Mouse (Mus musculus) gastrocnemius, postnatal 36 days (tissue): ENCODE data around the gene Smndc1. TPM values are rescaled to one million over a fixed set of nuclear protein-coding genes. Genes with fewer than 3 reads are reported as not detected.

Experiments
- DNase-seq, 2 experiments: peaks; one replicate each; pipeline ENCODE4 v3.0.0; 2022
- intact Hi-C: fragments of 180-260 bp; cut with DNase I; formaldehyde crosslinking; loops from one replicate; pipeline ENCODE4 v1.15.1; 2025
- long read RNA-seq, 2 experiments: library from polyadenylated mRNA; stranded (forward); transcript quantifications; one replicate each; pipeline ENCODE4 v2.0.0; 2021
- total RNA-seq, 2 experiments: library from RNA; stranded (reverse); gene quantifications; 2 replicates each; pipeline ENCODE4 v1.2.3; 2021

The Smndc1 gene
- 10 to 100 TPM; 20.9 to 25.2 TPM for total RNA-seq
- long read RNA-seq, experiment 1, partial matches to known transcripts = 1 of 3 reads
- long read RNA-seq, experiment 1, other reads (novel, unspliced or antisense) = 0 of 3 reads
- long read RNA-seq, experiment 2, transcript Smndc1-201 (6 exons, 1,948 nt) = major isoform, 5 of 11 reads
- long read RNA-seq, experiment 2, partial matches to known transcripts = 2 of 11 reads
- long read RNA-seq, experiment 2, other reads (novel, unspliced or antisense) = 2 of 11 reads

DNA sequence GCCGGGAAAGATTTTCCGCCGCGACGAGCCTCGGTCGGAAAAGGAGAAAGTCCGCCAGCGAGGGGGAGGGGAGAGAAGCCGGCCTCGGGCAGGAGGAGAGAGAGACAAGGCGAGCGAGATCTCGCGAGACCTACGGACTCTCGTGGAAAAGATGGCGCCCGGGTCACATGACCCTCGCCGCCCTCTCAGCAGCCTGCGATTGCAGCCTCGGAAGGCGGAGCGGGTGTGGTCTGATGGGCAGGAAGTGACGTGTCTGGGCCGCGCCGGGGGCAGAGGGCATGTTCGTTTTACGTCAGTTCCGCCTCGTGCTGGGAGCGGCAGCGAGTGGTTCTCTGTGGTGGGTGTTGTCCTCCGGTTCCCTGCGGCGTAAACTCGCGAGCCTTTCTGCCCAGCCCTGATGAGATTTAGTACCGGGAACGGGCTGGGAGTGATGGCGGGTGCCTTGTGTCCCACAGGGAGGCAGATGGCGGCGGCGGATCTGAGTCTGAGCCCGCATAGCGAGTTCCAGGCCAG is at the start of gene Smndc1:
Smndc1 (minus strand) TSS at position 84 of the 513 bp plus-strand sequence.
- peak; percentile 97 to 99 for DNase-seq
- intact Hi-C loops = no loop called here

DNA sequence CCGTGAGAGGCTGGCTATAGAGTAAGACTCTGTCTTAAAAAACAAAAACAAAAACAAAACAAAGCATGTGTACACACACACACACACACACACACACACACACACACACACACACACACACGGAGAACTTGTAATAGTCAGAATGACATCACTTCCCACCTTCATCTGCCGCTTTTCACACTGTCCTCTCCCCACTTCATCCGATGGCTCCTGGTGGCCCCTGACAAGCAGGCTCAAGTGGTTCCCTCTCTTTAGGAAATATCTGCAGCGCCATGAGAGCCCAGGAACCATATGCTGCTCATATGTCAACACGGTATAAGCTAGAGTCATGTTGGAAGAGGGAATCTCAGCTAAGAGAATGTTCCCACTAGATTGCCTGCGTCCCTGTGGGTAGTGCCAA is 49.0 kb upstream of the Smndc1 start:
- DNase-seq = no peak
- intact Hi-C loops = no loop called here

DNA sequence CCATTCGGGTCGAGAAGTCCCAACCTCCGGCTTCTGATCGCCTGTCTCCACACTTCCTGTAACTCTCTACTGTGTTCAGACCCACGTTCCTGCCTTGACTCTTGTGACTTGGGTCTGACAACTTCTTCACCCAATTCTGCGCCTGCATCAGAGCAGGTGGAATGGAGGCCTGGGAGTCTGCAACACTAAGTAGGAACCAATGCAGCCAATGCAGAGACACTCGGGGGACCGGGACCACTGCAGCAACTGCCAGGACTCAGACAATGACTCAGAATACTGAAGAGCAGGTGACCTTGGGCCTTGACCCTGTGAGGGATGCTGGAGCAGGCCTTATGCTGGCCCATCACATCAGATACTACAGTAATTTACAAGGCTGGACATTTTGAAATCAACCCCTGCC is 47.6 kb upstream of the Smndc1 start:
- intact Hi-C loops = no loop called here
- DNase-seq = no peak

DNA sequence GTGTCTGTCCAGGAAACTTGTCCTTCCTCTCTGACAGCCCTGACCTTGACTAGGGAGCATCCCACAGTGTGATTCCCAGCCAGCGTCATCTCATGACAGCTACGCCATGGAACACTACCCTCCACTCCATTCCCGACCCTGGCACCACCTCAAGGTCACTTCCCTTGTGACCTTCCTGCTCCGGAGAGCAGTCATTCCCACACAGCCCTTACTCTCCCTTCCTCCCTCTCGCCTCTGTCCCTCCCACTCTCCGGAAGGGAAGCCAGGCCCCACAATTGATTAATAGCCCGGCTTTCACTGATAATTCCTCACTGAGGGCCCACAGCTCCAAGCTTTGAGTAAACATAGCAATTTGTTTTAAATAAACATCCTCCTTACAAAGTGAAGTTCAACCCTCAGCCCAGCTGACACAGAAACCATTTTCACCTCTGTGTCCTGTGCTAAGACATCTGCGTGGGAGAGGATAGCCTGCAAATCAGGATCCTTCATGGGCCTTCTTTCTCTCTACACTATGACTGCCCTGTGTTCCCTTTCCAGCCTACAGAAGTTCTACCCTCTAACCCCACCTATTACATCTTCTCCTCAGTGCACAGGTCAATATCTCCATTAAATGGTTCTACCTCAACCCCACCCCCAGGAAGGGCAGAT is 47.1 kb upstream of the Smndc1 start:
- intact Hi-C loops = no loop called here
- no peak for DNase-seq

DNA sequence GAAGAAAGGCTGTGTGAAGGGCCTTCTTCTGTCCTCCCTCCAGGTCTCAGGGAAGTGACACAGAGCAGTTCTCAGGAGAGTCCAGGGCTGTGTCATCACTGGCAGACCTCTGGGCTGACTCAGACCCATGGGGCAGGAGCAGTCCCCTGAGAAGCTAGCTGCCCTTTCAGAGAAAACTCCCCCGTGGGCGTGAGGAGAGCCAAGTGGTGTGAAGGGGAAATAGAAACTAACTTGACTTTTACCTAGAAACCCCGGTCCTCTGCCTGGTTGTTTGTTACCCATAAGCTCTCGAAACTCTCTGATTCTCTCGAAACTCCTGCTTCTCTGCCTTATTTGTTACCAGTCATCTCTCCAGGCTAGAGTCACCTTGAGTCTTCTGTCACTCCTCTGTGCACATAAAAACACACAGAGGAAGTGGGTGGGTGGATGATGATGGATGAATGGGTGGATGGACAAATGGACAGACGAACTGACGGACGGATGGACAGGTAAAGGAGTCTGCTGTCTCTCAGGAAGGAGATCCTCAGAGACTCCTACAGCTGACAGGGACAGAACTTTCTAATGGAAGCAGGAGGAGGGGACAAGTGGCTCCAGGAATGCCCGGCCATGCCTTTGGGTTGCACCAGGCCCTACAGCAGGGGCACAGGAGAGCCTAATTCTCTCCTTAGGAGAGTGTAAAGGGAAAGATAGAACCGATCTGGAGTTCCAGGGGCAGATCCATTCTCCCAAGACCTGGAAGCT is 43.7 kb upstream of the Smndc1 start:
- intact Hi-C loops = no loop called here
- DNase-seq = no peak

DNA sequence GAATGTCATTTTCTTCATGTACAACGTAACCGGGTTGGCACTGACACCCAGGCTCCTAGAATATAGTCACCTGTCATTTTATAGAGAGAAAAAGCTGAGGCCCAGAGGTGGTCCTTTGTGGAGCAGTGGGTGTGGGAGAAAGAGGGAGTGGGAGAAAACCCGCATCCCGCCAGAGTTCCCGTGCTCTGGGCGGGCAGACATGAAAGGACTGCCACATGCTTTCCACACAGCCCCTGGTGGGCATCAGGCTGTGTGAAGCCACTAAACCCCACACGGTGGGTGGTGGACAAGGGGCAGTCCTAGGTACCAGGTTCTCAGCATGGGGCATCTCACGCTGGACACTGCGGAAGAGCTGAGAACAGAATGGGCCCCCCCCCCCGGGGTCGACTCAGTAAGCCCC is 40.6 kb upstream of the Smndc1 start:
- intact Hi-C loops = no loop called here
- DNase-seq = no peak

DNA sequence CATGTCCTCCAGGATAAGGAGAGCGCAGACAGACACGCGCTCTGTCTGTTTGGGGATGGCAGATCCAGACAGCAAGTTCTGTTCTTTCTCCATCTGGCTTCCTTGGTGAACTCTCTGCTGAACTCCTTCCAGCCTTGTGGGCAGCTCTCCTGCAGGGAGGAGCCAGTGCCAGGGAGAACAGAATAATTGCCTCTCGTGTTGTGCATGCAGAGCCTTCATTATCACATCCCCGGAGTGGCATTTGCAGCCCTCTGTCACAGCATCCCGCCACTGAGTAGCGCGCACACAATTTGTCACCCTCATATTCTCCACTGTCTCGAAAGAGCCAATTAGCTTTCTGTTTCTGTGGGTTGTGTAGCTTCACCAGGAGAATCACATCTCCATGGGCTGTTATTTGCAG is 40.0 kb upstream of the Smndc1 start:
- intact Hi-C loops = no loop called here
- no peak for DNase-seq

DNA sequence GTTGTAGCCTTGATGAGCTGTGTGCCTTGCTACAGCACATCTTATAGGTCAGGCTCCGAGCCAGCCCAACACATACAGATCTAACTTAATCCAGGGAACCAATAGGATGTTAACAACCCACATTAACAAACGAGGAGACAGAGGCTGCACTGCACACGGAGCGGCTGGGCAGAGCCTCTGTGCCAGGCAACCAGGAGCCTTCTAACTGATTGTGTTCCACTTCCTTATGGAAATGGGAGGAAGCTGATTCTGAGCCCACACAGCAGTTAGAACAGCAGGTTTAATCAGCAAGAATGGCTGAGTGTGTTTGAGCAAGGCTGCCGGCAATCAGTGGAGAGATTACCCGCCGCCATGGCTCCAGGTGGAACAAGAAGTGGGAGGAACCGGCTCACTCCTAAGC is 37.4 kb upstream of the Smndc1 start:
- no peak for DNase-seq
- intact Hi-C loops = no loop called here

DNA sequence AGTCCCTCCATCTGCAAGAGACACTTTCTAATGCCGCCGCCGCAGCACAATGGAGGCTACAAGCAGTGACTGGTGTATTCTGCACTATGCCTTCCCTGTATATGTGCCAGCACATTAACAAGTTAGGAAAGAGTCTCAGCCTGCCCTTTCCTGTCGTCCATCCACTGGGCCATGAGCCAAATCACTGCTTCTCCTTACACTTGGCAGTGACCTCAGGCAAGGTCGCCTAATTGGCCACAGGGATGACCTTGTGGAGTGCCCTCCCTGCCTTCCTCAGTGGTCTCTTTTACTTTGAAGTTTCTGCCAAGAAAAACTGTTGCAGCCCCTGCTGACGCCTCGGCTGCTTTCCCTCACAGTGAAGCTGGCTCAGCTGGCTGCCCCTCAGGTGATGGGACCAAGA is 37.0 kb upstream of the Smndc1 start:
- DNase-seq = no peak
- intact Hi-C loops = no loop called here

DNA sequence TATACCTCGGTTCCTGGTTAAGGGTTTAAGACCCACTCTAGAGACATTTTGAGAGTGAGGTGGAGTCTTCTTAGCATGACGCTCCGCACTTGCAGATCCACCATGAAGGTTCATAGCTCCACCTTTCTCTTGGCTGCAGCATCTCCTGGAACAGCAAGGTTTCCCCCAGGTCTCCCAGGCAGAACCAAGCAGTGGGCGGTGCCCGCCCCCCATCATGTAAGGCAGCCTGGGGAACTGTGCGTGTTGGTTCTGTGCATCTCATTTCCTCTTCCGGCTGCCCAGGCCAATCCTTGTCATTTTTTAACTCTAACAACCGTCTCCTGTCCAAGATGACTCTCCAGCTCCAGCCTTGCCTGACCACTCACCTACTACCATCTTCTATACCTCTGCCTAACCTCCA is 35.4 kb upstream of the Smndc1 start:
- intact Hi-C loops = no loop called here
- no peak for DNase-seq

DNA sequence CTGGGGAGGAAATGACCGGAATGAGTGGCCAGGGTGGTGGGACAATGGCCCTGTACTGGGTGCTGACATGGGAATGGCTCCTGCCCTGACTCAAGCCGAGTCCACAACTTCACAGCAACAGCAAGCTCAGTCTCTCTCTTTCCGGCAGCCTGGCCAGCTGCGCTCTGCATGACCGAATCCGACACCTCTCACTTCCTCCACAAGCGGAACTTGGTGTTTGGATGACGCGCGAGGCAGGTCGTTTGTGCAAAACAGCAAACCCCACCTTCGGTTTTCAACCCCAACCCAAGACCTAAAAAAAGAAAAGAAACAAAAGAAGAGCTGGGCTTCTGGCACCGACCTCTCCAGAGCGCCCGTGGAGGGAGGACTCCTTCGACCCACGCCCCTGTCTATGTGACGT is 34.3 kb upstream of the Smndc1 start:
- DNase-seq = no peak
- intact Hi-C loops = no loop called here

DNA sequence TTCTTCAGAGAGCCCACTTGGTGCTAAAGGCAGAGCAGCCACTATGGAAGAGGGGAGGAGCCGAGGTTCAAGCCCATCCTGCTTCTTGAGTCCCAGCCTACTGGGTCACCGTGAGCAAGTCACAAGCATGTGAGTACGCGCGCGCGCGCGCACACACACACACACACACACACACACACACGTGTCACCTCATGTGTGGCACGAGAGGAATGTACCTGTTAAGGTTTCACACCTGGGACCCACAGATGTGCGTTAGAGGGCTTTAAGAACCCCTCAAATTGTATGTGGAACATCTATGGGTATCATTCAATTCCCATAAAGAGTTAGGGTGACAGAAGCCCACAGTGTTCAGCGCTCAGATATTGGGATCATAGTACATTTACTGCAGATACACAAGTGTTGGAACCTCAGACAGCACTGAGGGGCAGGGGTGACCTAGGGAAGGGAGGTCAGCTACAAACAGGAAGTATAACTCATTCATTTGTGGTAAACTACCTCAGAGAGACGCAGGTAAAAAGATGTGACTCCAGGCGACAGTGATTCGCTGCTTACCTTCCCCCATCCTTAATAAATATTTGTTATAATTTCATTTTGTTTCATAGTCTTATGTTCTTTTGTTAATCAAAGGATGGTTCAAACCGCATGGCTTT is 33.6 kb upstream of the Smndc1 start:
- no peak for DNase-seq
- intact Hi-C loops = no loop called here

DNA sequence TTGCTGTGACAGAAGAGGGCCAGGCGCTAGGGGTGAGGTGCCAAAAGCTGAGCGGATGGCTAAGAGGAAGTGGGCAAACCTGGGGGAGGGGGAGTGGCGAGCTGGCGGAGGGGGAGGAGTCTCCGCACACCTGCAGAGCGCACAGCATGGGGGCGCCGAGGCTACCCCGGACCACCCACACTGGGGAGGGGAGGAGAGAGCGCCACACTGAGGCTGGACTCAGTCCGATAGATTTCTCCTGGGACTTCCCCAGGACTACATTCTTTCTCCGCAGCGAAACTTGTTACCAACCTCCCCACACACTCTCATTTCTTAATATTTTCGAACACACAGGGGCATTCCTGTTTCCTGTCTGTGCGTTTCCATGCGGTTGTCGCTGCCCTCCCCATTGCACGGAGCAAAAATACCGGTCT is 33.0 kb upstream of the Smndc1 start:
- intact Hi-C loops = no loop called here
- no peak for DNase-seq

DNA sequence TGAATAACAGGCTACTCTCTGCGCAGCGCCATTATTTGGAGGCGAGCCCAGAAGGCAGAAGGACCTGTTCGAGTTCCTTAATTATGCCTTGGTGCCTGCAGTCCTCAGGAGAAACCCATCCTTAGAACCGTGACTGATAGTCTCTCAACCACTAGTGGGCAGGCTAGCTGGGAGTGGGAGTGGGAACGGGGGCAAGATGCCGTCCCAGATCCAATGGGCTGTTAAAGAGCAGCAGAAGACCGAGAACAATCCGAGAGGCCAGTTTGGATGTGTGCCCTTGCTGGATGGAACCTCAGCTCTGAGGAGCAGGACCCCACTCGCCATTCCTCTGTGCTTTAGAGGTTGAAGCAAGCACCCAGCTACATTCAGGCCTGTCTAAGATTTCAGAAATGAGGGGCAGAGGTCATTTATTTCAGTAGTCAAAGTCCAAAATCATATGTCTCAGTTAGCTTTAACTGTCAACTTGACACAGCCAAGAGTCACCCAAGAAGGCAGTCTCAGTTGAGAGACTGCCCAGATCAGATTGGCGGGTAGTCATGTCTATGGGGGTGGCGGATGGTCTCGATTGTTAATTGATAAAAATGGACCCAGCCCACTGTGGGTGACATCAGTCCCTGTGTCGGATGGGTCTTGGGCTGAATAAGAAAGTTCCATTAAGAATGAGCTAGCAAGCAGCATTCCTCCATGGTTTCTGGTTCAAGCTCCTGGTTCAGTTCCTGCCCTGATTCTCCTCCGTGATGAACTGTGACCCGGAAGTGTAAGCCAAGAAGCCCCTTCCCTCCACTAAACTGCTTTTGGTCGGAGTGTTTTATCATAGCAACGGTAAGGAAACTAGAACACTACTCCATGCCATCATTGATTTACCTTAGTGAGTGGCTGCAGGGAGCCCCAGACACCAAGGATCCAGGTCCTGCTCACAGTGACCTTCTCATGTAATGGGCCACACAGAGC is 32.3 kb upstream of the Smndc1 start:
- intact Hi-C loops = no loop called here
- no peak for DNase-seq

DNA sequence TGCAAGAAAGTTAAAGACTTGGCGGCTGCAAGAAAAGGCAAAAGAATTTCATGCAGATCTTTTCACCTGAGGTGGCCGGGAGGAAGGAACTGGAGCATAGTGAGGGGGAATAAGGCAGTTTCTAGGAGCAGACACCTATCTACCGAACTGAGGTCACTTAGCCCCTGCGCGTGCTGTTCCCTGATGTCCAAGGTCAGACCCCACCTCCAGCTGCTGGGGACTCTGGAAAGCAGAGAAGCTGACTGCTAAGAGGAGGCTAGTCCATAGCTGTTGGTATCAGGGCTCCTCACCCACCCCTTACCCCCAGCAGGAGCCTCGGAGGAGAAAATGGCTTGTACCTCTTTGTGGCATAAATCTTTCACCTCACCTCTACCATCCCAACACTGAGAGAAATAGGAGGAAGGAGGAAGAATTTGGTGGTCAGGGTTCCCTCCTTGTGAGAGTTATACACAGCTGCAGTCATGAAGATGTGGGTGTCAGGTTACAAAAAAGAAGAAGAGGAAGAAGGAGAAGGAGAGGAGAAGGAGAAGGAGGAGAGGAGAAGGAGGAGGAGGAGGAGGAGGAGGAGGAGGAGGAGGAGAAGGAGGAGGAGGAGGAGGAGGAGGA is 31.3 kb upstream of the Smndc1 start:
- no peak for DNase-seq
- intact Hi-C loops = no loop called here

DNA sequence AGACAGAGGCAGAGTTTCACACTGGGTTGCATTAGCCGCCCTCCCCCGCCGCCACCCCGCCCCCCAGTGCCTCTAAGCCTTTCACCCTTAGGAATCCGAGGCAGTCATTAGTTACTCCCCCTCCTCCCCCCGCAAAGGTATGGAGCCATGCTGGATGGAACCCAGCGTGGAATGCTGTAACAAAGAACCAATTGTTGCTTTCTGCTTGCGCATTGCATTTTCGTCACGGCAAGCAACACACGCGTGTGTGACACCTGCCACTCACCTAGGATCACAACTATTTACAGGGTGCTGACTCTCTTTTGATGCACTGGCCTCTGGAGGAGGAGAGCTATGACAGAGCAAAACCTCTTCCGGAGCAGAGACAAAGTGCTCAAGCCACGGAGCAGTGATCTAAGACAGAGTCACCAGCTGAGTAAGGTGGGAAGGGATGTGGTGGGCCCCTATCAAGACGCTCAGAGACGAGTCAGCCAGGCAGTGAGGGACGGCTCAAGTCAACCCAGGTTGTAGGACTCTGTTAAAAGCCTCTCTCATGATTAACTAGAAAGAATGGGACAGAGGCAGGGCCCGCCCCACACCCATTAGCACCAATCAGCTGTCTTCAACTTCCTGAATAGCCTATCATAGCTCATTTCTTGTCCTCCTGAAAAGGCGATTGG is 30.7 kb upstream of the Smndc1 start:
- peak; percentile 54 to 61 for DNase-seq
- intact Hi-C loops = no loop called here

DNA sequence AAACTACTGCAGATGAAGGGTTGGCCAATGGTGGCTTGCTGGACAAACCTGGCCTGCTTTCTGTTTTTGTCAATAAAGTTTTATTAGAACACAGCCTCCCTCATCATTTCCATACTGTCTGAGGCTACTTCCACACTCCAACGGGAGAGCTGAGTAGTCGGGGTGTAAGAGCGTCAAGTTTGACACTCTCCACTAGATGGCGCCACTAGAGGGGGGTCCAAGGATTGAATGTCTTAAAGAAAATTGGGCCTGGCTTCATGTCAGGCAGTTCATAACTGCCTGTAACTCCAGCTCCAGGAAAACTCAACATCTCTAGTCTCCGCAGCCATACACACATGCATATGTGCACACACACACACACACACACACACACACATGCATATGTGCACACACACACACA is 29.5 kb upstream of the Smndc1 start:
- intact Hi-C loops = loop anchor here (2.0 kb wide), 1 partner anchor 159 kb away; no protein-coding TSS in a partner anchor
- DNase-seq = peak in 1 of 2 experiments; percentile 43

DNA sequence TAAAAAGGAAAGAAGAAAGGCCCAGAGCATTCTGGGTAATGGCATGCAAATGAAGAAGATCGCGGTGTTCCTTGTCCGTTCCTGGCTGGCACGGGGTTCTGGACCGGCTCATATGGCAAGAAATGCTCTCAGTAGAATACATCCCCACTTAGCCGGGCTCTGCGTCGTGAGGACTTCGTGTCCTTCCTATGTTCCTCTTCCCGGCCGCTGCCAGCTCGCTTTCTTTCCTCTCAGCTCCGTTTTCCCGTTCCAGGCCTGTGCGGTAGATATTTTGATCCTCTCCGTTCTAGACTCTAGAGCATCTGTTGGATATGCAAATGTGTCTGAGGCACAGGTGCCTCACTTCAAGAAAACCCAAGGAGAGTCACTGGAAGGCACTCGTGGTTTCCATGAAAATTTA is 24.8 kb upstream of the Smndc1 start:
- intact Hi-C loops = no loop called here
- no peak for DNase-seq

DNA sequence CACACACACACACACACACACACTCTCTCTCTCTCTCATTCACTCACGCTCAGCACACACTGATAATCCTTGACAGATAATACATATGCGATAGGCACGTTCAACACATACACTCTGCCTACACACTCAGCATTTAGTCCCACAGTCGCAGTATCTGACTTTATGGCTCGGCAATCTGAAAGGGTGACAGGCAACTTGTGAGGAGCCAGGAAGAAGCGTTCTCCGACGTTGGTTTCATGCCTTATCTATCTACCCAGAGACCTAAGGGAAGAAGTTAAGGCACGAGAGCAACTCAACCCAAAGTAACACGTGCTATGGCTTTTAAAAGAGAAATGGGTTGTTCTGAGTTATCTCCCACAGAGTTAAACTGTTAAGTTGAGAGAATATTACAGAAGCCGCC is 24.3 kb upstream of the Smndc1 start:
- DNase-seq = no peak
- intact Hi-C loops = no loop called here
